Mouse (Mus musculus) monocyte, adult 2 months (primary cell): ENCODE results near the gene Fggy.
A peak's percentile ranks its signal among the peaks of the same experiment; 100 is the strongest.

Experiments used
- DNase-seq, 2 experiments: peaks; one replicate each; pipeline ENCODE4 v3.0.0; 2022; ENCODE audit warnings: low spot score in 2 of 2, low read depth in 1 of 2

The Fggy gene

GRCm38 (mm10) chr4:95557333-95557956 lies at the start of gene Fggy:
TSS of gene Fggy (plus strand) at chr4:95557507.
- DNase-seq: peak; percentile 91 to 94

DNA sequence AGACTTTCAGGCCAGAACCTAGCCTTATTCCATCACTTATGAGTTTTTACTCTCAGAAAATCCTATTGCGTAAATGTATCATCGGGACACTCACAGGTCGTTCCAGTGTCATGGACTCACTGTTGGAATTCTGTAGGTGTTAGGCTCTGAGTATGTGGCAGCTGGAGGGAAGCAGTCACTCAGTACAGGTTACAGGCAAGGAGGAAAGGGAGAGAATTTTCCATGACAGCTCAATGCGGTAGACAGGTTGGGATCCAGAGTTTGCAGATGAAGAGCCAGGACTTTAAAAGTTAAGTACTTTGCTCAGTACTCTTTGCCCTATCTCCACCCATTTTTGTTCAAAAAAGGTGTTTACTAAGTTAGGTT lies 49.4 kb upstream of the Fggy start:
- DNase-seq: no peak

GRCm38 (mm10) chr4:95518382-95518781 lies 38.9 kb upstream of the Fggy start:
- DNase-seq: no peak

- no peak for DNase-seq
These were observed 37.2 kb upstream of the Fggy start for GRCm38 (mm10) chr4:95519975-95520642.

DNA sequence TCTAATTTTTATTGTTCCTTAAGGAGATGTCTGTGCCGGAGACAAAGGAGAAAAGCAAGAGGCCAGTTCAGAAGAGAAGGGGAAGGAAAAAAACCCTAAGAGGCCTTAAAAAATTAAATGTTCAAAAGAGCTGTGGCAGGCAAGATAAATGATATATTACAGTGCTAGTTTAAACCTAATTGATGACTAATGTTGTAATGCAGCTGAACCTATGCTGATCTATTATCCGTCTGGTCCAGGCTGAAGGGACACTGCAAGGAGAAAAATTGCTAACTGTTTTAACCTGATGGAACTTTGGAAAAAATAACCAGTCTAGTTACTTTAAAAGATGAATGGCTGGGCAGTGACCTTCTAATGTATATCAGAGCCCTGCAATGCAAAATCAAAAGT lies 36.7 kb upstream of the Fggy start:
- DNase-seq: no peak

DNA sequence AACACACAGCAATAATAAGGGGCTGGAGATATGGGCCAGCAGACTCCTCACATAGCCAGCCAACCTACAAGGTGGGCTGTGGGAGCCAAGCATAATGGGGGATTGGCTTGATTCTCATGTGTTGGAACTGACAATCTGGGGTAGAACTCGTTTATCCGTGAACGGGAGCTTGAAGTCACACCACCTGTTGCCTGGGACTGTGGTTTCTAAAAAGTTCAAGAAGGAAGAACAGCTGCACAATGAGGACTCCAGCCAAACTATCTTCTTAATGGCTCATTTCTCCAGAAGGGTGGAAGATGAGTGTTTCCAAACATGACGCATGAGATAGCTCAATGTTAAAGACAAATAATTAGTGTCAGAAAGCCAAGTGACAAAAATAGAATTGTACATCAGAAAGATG lies 30.7 kb upstream of the Fggy start:
- DNase-seq: no peak

- DNase-seq: no peak
These were observed 26.6 kb upstream of the Fggy start for GRCm38 (mm10) chr4:95530757-95531156.

DNA sequence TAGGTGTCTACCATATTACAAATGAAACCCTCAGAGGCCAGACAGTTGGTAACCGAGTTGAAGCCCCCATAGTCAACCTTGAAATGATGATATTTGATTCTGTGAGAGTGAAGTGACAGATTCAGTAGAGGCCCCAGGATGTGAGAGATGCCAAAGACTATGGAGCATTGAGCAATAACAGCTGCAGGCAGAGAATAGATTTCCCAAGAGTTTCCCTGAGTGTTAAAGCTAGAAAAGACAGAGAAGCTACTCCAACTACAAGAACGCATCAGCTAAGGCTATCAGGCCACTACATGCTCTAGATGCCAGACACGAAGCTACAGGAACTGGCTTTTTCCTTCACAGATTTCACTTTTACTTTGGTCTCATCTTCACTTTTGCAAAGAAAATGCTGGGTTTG lies 23.4 kb upstream of the Fggy start:
- no peak for DNase-seq

DNA sequence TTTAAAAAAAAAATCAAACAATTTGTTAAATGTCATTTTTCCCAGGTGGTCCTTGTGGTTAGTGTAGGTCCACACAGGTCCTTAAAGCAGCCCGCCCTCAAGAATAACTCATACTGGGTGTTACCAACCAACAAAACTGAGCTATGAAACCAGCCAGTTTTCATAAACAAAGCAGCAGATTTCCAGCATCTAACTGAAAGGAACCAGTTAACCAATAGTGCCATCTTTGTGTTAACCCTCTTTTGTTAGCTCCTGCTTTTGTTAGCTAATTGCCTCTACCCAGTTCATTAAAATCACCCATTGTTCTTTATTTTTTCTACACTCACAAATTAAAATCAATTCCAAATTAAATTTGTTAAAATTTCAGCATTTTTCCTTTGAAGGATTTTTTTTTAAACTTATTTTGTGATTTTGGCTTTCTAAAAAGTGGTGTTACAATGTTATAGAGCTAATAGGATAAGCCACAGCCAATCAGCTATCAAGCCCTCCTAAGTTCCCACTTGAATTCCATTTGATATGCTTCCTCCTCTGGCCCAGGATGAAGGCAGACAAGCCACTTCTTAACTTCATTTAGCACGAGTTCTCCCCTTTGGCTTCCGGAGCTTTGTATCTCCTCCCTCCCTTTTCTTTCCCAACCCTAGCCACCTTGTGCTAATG lies 15.8 kb upstream of the Fggy start:
- no peak for DNase-seq

GRCm38 (mm10) chr4:95542039-95542790 lies 15.1 kb upstream of the Fggy start:
- DNase-seq: no peak

- no peak for DNase-seq
These were observed 13.8 kb upstream of the Fggy start for GRCm38 (mm10) chr4:95543529-95543928.

DNA sequence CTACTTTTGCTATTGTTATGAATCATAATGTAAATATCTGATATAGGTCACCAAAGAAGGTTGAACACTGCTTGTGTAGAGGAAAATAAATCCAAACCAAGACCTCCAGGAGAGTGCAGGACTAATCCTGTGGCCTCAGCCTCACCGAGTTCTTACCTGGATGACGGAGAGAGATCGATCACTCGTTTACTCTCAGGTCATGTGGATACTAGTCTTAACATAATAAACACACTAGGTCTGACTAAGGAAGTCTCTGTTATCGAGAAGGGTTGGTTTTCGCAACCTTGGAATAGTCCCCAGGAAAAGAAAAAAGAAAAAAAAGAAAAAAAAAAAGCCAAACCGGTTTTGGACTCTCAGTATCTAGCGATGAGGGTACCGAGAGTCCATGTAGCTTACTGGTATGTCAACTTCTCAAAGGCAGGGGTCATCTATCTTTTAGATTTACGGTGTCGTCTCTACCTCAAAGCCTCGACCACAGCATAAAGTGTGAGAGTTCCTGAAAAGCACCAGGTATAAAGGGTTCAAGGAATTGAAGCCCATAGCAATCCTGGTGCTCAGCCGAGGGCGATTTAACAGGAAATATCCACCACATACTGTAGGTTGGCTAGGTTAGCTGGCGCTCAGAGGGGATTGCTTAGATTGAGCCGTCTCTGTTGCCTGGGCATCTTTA lies 509 bp upstream of the Fggy start:
- no peak for DNase-seq

DNA sequence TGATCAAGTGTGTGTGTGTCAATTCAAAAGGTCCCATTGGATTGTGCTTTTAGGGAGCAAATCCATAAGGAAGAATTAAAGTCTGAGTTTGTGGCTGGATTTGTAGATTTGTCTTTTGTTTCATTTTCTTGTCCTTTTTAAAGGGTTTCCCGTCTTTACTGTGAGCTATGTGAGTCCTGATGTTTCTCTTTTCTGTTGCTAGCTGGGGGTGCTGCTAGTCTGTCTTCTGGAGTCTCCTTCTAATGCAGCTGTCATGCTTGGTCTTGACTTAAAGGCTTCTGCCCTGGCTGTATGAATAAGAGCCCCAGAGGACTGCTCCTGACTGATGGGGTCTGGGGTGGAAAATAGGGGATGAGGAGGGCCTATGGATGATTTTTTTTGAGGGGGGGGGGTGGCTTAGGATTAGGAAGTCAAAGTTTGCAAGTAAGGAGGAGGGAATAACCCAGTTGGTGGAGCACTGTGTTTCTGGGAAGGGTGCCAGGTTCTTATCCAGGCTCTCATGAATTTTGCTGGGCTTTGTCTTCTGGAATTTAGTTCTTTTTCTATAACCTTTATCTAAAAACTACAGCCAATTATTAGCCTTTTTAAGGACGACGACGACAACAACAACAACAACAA lies 1.1 kb downstream of the Fggy start:
- DNase-seq: no peak

DNA sequence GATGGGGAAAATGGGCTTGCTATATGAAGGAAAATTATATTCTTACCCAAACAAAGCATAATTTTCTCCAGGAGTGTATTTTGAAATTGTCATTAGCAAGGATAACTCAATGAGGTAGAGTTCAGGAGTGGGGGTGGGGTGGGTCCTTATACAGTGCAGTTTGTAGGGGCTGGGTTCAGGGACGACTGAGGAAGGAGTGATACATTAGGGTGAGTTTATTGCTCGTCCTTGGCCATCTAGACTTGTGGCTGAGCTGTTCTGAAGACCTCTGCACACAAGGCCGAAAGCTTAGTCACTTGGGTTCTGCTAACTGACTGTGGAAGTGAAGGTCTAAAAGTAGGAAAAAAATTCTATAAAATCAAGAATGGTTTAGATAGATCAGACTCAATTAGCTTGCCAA lies 14.3 kb downstream of the Fggy start:
- DNase-seq: no peak

GRCm38 (mm10) chr4:95573704-95574103 lies 16.4 kb downstream of the Fggy start:
- no peak for DNase-seq

DNA sequence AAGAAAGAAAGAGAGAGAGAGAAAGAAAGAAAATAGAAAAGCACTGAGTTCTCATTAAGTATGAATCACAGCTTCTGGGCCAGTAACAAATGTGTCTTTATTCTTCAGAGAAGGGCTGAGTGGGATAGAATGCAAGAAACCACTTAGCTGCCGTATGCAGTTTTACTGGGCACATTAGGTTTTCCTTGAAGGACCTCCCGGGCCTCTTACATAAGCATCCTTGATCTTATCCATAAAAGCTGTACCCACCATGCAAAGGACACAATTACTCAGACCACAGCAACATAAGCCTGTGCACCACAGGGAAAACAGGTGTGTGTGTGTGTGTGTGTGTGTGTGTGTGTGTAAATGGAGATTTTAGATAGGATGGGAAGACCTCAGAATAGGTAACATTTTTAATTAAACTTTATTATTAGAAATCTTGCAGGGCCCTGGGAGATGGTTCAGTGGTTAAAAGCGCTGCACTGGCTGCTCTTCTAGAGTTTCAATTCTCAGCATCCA lies 18.2 kb downstream of the Fggy start:
- no peak for DNase-seq

GRCm38 (mm10) chr4:95579183-95579582 lies 21.9 kb downstream of the Fggy start:
- DNase-seq: no peak

GRCm38 (mm10) chr4:95584107-95584762 lies 26.9 kb downstream of the Fggy start:
- DNase-seq: no peak

DNA sequence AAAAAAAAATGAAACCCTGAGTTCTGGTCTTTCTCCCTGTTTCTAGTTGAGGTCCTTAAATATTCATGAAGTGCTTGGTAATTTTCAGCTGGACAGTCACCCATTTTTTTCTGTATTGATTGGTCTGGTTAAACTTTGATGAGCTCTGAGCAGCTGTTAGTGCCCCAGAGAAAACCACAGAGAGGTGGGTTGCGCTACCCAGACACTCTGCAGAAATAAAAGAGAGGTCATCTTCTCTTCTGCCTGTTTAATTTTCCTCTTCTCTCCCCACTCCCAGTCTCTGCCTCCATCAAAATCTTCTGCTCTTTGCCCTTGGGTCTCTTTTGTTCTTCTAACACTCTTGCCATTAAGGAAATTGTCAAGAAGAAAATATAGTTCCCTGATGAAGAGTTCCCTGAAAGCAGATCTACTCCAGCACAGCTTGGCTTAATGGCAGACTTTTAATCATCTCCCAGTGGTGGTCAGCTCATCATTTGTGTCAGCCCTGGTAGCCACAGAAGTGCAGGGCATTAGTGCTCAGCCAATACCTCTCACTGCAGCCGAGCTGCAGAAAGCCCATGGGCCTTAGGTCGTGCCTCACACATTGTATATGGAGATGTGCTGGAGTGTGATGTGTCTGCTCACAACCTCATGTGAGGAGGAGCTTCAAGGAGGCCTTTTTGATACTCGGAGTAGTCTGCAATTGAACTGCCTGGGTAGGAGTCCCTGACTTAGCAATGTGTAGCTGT lies 29.1 kb downstream of the Fggy start:
- DNase-seq: no peak
